Mouse (Mus musculus): ENCODE measurements at regions not wholly inside any gene's neighbourhood (a gene's known extent, or its start where the extent isn't known, plus 50 kb on each side); places are given as distances from the start of the nearest gene placed in this dataset.
A peak's percentile ranks its signal among the peaks of the same experiment; 100 is the strongest.
"Not testable (repeated sequence)": the region's sequence is repeated elsewhere in the genome, so short reads cannot be mapped to it uniquely, and the experiment has no call there.

DNA sequence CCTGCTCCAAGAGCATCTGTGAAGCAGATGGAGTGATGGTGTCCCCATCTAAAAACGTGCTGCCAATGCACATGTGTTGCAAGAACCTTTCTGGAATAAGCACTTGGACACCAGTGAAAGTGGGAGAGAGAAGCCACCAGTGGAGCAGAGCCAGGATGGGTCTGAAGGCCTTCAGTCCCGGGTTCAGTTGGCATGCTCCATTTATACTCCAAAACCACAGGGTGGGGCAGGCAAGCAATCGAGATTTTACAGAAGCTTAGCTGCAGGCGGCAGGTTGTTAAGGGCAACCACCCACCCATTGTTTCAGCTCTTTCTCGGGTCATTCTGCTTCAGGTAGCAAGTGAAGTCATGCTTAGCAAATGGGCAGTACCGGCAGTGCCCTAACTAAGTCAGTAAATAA is 51.8 kb upstream of the Sv2b start:
- DNase-seq (ENCODE audit: low spot score), result no peak

DNA sequence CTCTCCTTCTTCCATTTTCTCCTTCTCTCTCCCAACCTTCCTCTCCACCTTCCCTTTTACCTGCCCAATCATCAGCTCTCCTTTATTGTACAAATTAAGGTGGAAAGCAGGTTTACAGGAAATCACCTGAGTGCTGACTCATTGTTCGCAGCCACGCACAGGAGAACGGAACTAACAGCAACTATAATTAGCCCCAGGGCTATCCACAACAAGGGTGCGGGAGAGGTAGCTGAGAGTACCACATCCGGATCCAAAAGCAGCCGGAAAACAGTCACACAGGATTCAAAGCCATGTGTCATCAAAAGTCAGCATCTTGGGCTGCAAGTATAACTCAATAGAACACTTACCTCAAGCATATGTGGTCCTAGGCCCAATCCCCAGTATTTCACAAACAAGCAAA is 53.5 kb upstream of the Sv2b start:
- DNase-seq (ENCODE audit: low spot score), result no peak

DNA sequence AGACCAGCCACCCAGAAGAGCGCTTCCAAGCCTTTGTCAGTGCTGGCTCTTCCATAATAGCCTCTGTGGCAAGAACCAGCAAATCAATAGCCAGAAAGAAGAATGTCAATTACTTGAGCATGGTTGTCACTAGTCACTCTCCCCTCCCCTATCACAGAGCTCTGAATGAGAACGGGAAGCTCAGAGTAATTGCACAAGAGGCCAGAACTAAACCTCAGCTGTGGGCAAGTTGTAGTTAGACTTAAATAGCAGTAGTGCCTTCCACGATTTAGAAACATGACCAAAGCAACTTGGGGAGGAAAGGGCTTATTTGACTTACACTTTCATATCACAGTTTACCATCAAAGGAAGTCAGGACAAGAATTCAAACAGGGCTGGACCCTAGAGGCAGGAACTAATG is 56.4 kb upstream of the Sv2b start:
- DNase-seq (ENCODE audit: low spot score), result no peak

DNA sequence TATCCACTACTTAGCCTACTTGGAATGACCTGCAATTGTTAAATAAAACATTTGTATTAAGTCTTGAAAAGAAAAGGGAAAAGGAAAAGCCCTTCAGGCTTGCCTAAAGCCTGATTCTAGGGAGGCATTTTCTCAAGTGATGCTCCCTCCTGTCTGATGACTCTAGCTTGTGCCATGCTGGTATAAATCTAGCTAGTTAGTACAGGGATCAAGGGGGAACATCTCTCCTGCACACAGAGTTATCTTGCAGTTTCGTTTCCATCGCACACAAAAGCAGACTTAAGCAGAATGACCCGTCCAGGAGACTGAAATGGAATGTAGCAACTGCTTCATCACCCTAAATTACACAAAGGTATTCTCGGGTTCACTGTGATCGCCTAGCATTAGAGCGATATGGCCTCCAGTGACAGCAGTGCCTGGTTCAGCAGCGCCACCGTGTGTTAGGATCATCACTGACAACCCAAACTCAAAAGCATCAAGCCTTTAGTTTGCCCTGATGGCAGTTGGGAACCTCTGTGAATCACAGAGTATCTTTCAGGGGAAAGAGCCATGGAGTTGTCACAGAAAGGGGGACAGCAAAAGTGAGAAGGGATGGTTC is 57.3 kb upstream of the Sv2b start:
- DNase-seq (ENCODE audit: low spot score), result peak; percentile 94

DNA sequence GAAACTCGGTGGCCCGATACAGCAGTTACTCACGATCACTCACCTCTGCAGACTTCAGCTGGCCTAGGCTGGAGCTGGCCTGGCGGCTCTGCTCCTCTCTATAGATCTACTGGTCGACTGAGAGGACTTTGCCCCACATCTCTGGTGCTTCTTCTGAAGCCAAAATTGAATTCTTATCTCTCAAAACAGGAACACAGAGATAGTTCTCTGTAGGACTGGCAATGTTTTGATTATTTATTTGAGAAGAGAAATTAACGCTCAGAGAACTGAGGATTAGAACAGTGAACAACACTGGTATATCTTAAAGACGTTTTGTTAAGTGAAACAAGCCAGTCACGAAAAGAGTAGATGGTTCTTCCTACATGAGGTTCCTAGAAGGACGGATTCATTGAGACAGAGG is 59.3 kb upstream of the Sv2b start:
- DNase-seq (ENCODE audit: low spot score), result no peak

DNA sequence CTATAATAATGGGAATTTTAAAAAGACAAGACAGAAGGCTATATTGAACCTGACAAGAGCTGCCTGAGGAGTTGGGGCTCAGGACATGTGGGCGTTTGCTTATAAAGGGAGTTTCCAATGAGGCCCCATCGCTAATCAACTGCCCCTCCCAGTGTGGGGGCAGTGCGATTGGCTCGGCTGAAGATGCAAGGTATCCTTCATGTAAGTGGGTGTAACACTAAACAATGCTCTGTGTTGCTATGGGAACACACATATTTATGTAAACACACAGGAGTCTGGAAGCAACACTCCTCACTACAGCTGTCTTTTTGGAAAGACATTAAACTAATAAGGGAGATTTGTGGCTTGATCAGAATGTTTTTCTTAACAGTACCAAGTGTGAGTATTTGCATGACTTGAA is 60.3 kb upstream of the Sv2b start:
- no peak for DNase-seq (ENCODE audit: low spot score)

DNA sequence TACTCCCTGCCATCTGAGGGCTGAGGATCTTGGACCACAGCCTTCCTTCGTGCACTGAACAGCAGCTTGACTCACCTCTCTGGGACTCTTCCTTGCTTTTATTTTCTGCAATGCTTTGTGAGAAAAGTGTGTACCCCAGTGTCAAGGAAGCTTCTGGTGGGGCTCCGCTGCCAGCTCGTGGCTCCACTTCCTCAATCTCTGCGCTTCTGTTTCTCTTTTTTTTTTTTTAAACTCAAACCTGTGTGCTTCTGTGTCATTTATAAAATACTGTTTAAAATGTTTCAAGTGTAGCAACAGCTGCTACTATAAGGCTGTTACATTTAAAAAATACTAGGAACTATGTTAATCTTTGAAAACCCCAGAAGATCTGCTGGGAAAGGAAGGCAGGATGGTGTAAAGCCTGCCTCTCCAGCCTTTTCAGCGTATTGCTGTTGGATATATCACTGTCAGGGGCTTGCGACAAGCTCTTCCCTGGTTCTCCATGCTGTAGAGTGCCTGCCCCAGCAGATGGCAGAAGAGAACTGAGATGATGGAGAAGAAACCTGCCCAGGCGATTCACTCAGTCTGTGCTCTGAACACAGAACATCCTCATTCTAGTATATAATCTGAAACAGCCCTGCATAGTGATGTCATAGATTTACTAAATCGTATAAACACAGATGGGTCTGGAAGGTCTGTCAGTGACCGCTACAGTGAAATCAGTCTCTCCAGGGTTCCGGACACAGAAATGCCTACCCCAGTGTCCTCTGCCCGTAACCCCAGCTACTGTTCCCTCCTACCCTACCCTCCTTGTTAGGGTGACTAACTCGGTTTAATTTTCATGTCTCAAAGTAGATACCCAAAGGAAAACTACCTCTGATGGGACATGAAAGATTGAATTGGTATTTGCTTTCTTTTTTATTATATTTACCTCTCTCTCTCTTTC is 61.8 kb upstream of the Sv2b start:
- DNase-seq (ENCODE audit: low spot score), result peak; percentile 85

DNA sequence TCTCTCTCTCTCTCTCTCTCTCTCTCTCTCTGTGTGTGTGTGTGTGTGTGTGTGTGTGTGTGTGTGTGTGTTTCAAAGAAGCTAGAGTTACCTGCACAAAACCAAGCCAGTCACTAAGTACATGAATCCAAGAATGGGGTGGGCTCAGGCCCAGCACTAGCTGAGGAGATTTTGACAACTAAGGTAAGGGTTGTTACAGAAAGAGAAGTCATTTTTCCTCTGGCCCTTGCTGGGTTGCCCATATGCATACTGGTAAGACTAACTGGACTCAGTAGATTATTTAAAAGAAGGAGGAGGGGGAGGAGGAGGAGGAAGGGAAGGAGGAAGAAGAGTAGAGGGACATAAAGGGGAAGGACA is 62.4 kb upstream of the Sv2b start:
- no peak for DNase-seq (ENCODE audit: low spot score)

DNA sequence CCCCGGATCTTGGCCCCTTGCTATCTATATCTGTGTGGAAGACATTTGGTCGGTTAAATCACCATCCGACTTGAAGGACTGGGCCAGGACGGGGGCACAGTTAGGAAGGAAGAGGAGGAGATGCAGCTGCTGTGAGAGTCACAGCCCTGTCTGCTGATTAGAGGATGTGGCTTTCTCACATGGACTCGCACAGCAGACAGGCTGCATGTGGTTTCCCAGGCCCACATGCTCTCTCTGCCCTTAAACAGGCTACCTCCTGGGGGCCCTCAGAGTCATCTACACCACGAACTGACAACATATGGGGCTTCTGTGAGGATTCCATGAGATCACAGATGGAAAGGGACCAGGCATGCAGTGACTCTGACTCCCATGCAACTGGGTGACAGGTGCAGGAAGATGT is 62.9 kb upstream of the Sv2b start:
- DNase-seq (ENCODE audit: low spot score), result no peak

DNA sequence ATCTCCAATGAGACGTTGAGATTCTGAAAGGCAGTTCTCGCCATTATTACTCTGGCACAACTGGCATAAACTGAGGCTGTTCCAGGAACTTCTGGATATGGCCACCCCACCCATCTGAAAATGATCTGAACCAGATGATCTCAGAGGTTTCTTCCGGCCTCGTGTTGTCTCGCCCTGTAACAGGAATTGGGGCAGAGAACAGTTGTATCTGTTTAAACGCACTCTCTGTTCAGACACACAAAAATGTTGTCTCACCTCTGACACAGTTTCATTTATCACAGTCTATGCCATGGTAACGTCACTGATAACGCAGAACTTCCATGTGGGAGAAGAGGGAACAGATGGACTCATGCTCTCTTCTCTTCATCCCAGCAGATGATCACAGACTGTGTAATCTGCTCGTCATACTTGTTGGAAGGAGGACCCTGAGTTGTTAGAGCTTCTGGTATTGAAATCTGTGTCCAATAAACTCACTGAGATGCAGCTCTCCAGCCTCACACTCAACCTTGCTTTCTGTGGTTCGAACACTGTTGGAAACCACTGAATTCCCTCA is 63.9 kb upstream of the Sv2b start:
- DNase-seq (ENCODE audit: low spot score), result no peak

DNA sequence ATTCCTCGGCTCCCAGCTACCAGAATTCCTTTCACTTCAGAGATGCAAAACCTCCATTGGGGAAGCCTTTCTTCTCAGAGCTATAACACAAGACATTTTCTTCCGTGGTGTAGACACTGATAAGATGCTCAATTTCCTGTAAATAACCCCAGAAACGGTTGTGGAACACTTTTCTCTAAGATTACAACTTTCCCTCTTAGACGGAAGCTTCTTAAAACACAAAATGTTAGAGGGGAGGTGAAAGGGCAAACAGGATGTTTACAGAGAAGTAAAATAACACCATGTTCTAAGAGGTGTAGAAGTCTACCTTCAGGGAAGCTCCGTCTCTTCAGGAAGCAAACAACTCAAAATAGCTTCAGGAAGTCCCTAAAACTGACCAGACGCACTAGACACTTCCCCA is 65.4 kb upstream of the Sv2b start:
- no peak for DNase-seq (ENCODE audit: low spot score)

DNA sequence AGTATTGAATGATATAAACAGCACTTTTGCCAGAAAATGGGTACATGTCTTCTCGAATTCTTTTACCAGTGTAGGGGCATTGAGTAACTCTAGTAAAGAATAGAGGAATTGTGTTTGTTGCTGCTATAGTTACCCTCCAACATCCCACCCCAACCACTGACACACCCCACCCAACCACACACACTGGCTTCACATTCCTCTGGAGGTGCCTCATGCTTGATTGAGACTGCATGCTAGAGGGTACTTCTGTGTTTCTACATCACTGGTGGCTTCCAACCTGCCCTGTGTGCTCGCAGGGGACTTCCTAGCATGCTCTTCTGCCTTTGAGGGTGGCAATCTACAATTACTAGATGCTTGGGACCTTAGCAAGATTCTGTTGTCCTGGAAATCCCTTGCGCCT is 70.5 kb upstream of the Sv2b start:
- no peak for DNase-seq (ENCODE audit: low spot score)

DNA sequence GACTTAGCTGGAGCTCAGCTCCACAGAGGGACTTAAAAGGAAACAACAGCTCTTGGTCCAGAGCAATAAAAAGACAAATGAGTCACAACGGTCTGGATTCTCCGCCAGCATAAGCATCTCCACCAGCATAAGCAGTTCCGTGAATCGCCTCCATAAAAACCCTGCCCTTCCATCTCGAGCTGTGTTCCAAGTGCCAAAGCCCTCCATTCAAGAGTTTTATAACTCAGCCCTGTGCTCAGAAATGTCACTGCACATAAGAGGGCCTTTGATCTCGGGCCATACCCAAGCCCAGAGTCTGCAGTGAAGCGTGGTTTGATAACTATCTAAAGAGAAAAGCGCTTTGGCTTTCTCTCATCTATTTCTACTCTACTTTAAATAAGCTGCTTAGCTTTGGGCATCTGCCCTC is 70.8 kb upstream of the Akap13 start:
- DNase-seq (ENCODE audit: low spot score), result no peak

DNA sequence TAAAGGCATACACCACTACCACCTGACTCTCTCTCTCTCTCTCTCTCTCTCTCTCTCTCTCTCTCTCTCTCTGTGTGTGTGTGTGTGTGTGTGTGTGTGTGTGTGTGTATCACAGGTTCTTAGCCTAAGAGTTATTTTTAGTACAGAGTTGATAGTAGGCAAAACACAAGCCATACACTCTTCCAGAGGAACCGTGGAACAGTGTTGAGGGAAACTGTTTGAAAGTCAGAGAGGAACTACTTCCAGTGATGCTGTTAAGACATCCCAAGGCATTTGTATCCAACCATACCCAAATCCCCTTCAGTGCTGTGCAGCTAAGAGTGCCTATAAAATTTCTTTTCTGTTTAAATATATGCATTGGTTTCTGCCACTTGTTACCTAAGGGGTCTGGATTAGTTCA is 68.3 kb upstream of the Akap13 start:
- DNase-seq (ENCODE audit: low spot score), result no peak

DNA sequence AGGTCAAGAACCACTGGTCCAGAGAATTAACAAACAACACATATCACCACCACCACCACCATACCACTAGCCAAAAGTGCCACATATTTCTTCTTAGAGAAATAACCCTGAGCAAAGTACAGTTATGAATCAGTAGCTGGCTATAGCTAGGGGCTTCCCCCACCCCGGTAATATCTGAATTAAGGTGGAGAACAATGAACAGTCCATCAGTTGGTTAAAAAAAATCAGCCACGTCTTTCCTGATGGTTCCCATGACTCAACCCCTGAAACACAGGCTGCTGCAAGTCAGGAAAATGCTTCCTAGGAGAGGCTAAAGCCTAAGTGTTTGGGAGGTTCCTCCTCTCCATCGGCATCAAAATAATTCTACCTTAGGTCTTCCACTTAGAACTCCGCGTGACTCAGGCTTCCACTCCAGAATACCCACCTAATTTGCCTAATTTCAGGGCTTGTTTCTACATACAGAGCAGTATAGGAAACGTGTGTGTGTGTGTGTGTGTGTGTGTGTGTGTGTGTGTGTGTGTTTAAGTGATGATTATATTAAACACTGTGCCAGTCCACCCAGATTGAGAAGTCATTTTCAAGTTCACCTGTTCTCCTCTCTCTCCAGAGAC is 67.4 kb upstream of the Akap13 start:
- no peak for DNase-seq (ENCODE audit: low spot score)

DNA sequence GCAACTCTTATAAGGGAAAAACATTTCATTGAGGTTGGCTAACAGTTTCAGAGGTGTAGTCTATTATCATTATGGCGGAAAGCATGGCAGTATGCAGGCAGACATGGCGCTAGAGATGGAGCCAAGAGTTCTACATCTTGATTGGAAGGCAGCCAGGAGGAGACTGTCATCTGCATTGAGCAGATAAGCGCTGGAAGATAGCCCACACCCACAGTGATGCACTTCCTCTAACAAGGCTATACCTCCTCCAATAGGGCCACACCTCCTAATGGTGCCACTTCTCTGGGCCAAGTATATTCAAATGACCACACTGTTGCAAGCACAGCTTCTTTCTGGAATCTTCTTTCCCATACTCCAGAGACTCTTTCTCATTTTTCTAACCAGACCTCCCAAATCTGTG is 65.2 kb upstream of the Akap13 start:
- DNase-seq (ENCODE audit: low spot score), result no peak

DNA sequence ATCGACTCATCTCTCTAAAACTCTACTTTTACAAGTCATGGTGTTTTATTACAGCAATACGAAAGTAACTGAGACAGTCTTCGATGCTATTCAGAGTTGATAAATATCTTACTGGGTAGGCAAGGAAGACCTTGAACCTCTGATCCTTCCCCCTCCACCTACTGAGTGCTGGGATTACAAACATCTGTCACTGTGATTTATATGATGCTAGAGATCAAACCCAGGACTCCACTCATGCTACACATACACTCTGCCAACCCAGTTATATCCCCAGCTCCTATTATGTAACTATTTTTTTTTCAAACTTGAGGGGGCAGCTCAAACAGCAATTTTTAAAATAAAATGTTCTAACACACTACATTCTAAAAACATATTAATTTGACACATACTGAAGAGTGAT is 62.6 kb upstream of the Akap13 start:
- peak; percentile 22 for DNase-seq (ENCODE audit: low spot score)

DNA sequence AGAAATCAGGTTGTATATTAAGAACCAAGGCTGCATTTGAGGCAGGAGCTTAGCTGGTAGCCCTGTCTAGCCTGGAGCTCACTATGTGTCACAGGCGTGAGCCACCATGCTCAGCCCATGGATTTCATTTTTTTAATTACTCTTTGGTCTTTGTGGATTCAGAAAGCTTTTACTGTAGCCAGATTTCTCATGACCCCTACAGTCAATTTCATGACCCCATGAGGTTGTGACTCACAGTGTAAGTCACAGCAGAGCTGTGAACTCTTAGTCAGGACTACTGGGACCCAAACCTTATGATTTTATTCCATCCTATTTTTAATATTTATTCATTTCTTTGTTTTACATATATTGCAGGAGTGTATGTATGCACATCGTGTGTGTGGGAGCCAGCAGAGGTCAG is 61.9 kb upstream of the Akap13 start:
- no peak for DNase-seq (ENCODE audit: low spot score)

DNA sequence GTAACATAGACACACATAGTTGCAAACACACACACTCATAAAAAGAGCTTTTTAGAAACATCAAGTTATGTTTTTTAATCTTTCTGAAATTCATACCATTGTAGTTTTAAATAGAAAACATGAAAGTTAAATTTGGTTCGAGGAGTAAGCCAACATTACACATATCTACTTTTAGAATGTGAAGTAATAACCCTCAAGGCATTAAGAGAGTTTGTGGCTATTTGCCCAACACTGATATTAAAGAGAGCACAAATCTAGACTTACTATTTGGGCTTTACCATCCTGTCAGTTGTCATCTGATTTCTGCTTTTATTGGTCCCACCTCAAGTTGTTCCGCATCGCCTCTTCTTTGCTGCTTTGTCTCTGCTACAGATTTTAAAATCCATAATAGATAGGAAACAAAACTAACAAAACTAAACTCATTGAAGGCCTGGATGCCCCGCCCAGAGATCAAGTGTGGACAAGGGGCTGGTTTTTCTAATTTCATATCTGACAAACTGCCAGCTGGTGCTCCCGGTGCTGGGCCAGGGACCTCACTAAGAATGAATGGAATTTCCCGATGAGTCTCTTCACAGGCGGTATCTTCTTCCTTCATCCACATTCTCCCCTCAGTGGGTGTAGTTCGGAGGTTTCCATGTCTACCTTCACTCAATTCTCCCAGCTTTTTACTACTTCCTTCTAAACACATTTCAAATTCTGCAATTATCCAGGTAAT is 60.3 kb upstream of the Akap13 start:
- DNase-seq (ENCODE audit: low spot score), result no peak

DNA sequence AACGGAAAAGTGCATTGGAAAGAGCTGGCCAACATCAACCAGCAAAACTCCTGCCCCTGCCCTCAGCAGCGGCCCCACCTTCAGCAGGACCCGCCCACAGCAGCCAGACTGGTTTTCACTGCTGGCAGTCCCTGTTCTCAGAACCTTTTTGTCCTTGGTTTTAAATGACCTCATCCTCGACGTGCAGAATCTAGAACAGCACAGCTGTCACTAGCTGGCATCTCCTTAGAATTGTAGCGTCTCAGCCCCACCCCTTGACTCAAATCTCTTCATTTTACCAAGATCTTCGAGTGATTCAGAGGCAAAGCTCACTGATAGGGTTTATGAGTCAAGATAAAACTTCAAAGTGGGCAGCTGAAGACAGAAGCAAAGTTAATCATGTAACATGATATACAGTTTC is 57.8 kb upstream of the Akap13 start:
- peak; percentile 22 for DNase-seq (ENCODE audit: low spot score)

DNA sequence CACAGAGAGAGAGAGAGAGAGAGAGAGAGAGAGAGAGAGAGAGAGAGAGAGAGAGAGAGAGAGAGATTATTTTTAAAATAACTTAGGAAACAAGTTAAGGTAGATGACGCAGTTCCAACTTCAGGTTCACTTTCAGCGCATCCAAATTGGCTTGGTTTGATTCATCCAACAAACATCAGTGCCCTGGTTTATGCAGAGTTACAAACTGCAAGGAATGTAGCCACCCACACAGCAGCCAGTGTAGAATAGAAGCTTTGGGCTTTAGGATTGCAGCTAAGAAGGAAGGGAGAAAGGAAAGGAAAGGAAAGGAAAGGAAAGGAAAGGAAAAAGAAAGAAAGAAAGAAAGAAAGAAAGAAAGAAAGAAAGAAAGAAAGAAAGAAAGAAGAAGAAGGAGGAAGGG is 56.9 kb upstream of the Akap13 start:
- not testable (repeated sequence) for DNase-seq (ENCODE audit: low spot score)

DNA sequence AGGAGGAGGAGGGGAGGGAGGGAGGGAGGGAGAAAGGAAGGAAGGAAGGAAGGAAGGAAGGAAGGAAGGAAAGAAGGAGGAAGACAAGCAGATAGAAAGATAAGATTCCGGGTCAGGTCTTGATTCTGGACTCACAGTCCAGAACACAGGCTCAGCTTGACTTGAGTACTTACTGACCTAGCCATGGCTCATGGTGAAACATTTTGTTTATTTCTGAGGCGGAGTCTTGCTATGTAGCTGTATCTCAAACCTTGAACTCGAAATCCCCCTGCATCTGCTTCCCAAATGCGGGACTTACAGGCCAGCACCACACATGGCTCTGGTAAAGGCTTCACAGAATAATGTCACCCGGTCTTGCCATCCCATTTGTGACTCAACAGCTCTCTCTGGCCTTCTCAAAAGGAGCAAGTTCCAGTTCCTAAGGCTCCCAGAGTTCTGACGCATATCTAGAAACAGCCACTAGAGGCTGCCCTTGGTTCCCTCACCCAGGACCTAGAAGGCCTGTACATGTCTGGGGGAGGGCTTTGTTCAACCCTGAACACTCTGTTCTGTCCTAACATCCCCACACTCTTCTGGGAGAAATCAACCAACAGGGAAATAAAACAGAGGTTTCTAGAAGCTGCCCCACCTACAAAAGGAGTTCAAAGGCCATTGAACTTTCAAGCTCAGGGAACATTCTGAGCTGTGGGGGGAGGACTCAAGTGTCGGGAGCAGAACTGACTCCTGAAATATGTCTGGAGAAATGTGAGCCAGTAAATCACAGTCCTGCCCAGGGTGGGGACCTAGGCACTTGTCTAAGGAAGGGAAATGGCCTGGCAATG is 56.2 kb upstream of the Akap13 start:
- peak; percentile 76 for DNase-seq (ENCODE audit: low spot score)
